Mouse (Mus musculus): ENCODE results near the gene Cidec.

DNA sequence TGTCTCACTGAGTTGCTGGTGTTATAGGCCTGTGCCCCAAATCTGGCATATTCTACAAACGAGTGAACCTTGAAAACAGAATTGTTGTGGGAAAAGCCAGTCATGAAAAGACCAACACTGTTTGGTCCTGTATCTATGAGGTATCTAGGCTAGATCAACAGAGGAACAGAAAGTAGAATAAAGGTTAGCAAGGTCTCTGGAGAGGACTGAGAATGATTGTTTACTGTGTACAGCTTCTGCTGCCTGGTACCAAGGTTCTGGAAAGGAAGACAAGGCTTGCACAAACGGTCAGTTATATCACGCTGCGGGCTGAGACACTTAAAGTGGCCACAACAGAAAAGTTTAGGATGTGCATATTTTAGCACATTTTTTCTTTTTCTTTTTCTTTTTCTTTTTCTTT is 8.9 kb downstream of the Cidec start:
- no peak for TF ChIP-seq CTCF (IDR thresholded peaks at IDR 0.05; ENCODE audit: insufficient read depth, low read length)
- TF ChIP-seq POLR2A (IDR thresholded peaks at IDR 0.05; ENCODE audit: borderline replicate concordance, extremely low read depth, low read depth, low read length) = no peak

Measured in lung, adult 2 months (tissue).